Mouse (Mus musculus) small intestine, adult 2 months (tissue): ENCODE measurements around the gene Mfap1b. TPM values are rescaled to one million over a fixed set of nuclear protein-coding genes. Genes with fewer than 3 reads are reported as not detected.

ENCODE experiments used
- H3K27ac ChIP-seq: fragments of 200-500 bp; 2 replicates; pipeline ENCODE4 v1.5.1; 2012; ENCODE audit warnings: low read depth, low read length, control low read depth, inconsistent platforms; ENCODE audit not compliant: insufficient read depth
- H3K27me3 ChIP-seq: fragments of 200-500 bp; 2 replicates; pipeline ENCODE4 v1.6.1; 2012; ENCODE audit warnings: mild to moderate bottlenecking, moderate library complexity, low read length, inconsistent platforms; ENCODE audit not compliant: control insufficient read depth, insufficient read depth
- H3K36me3 ChIP-seq: fragments of 200-500 bp; 2 replicates; pipeline ENCODE4 v1.6.1; 2012; ENCODE audit warnings: mild to moderate bottlenecking, low read length, control low read depth, inconsistent platforms; ENCODE audit not compliant: control insufficient read depth, insufficient read depth
- H3K4me1 ChIP-seq: fragments of 200-500 bp; 2 replicates; pipeline ENCODE4 v1.6.1; 2012; ENCODE audit warnings: low read length, inconsistent platforms, mixed read lengths; ENCODE audit not compliant: control insufficient read depth, insufficient read depth, insufficient read length
- H3K4me3 ChIP-seq: fragments of 200-500 bp; 2 replicates; pipeline ENCODE4 v1.5.1; 2012; ENCODE audit warnings: low read depth, mild to moderate bottlenecking, control low read depth, inconsistent platforms, low read length, moderate library complexity
- CTCF ChIP-seq: fragments of 200-500 bp; IDR thresholded peaks from 2 replicates; pipeline ENCODE4 v1.5.1; 2012; ENCODE audit warnings: low read depth, mild to moderate bottlenecking, control low read depth, inconsistent platforms, low read length, moderate library complexity, mixed read lengths; ENCODE audit not compliant: insufficient replicate concordance, insufficient read length; ENCODE audit errors: extremely low read depth
- POLR2A ChIP-seq: fragments of 200-500 bp; IDR thresholded peaks from 2 replicates; pipeline ENCODE4 v1.6.1; 2012; ENCODE audit warnings: low read depth, mild to moderate bottlenecking, control low read depth, inconsistent platforms, low read length, moderate library complexity
- WGBS: fragments of 180-500 bp; shearing (Covaris S2); methylation state at CpG from one replicate; pipeline ENCODE4 v1.1.7; 2018; 5-methylcytosine and 5-hydroxymethylcytosine counted together
- polyA plus RNA-seq: library from polyadenylated mRNA; depleted of rRNA; stranded (reverse); fragments of >200 nt; gene quantifications from 2 replicates; pipeline ENCODE4 v1.2.3, GENCODE M21; 2012

Mfap1b gene
- polyA plus RNA-seq, 1 experiment: 0.66 TPM

DNA sequence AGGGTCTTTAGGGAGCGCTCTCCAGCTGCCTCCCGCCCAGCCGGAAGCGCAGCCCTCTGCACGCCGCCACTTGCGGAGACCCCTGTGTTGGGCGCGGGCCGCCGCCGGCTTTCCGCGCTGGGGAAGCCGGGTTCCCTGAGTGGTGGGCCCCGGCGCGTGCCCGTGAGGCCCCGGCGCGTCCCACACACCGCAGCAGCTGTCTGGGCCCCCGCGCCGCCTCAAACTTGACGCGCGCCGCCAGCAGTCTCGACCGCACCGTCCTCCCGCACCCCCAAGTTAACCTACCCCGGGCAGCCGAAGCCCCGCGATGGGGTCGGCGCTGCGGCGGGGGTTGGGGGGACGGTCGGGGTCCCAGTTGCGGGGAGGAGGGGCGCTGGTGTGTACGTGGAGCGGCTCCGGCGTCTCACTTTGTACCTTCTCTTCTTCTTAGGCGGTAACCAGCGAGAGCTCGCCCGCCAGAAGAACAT is 24.3 kb downstream of the Mfap1b start:
- H3K27ac ChIP-seq: peak overlapping the region; percentile 93
- WGBS: under 1% methylated on average over 54 of the region's 54 CpGs
- no peaks in the 10 kb centered on the region for H3K27me3 ChIP-seq
- TF ChIP-seq CTCF (no peak), POLR2A (no peak)
- H3K36me3 ChIP-seq: peaks cover 26% of the 10 kb centered on the region
- peaks cover 8% of the 10 kb centered on the region; the same call in 1 of the 2 replicates for H3K4me1 ChIP-seq
- peak overlapping the region; percentile 99 for H3K4me3 ChIP-seq

DNA sequence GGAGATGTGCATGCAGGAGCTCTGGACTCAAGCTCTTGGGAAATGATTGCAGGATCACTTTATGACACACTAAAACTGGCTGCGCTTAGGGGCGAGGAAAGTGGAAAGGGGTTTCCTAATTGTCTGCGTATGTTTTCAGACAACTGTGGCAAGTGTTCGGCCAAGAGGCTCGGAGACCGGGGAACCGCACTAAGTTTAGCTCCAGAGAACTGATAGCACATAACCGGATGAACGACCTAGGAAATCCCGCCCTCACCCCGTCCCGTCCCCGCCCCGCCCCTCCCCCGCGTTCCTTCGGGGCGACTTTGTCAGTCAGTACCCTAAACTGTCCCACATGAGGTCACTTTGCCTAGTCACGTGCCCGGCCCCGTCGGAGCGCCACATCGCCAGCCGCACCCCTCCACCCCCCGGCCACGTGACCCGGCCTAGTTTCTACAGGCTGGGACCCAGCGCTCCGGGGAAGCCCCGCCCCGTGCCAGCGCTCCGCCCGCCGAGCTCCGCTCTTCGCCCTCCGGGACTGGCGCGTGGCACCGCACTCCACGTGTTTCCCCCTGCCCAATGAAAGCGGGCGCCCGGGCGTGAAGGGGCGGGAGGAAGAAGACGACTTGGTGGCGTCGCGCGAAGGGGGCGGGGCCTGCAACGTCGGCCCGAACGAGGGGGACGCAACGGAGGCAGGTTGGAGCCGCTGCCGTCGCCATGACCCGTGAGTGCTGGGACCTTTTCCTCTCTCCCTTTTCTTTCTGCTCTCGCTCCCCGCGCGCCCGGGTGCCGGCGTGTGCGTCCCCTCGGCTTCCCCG is 24.9 kb downstream of the Mfap1b start, which contains the start of gene Serf2:
Gene Serf2 (plus strand): TSS at position 457 of the 797 bp plus-strand sequence.
- Histone ChIP-seq H3K27ac (peak within 1 kb of the TSS; percentile 96), H3K4me3 (peak within 1 kb of the TSS; percentile 99), H3K4me1 (peaks cover 8% of the 10 kb centered on the region; the same call in 1 of the 2 replicates), H3K27me3 (no peaks in the 10 kb centered on the region), H3K36me3 (peaks cover 24% of the 10 kb centered on the region)
- TF ChIP-seq CTCF: no peak
- TF ChIP-seq POLR2A: peak; percentile 95
- 1% methylated on average over 74 of the region's 74 CpGs for WGBS

- Histone ChIP-seq H3K27me3 (no peaks in the 10 kb centered on the region), H3K4me1 (peaks cover 8% of the 10 kb centered on the region; the same call in 1 of the 2 replicates), H3K27ac (peak overlapping the region; percentile 96), H3K4me3 (no peak overlapping the region), H3K36me3 (peaks cover 19% of the 10 kb centered on the region)
- WGBS: 11% methylated on average over 9 of the region's 9 CpGs
- no peak for TF ChIP-seq CTCF
Measured at GRCm38 (mm10) chr2:121448136-121448535, 25.7 kb downstream of the Mfap1b start.

DNA sequence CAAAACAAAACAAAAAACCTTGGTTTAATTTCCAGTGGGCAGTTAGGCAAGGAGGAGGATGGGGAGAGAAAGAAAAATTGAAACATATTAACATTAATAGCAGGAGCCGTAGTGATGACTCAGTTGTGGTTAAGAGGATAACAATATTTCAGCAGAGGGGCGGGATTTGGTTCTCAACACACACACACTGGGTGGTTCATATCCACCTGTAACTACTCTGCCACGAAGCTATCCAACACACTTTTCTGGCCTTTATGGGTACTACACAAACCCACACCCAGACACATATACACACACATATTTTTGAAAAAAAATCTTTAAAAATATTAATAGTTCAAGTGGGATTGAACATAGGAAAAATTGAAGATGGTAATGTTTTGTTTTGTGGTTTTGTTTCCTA is 26.9 kb downstream of the Mfap1b start:
- 67% methylated on average over 3 of the region's 3 CpGs for WGBS
- TF ChIP-seq POLR2A (no peak), CTCF (no peak)
- H3K27ac ChIP-seq: no peak overlapping the region

GRCm38 (mm10) chr2:121446506-121446905 is 27.4 kb downstream of the Mfap1b start:
- no peak for TF ChIP-seq CTCF
- no peak for TF ChIP-seq POLR2A
- H3K27me3 ChIP-seq: no peaks in the 10 kb centered on the region
- 89% methylated on average over 4 of the region's 4 CpGs for WGBS
- H3K4me1 ChIP-seq: peaks cover 13% of the 10 kb centered on the region; the same call in 1 of the 2 replicates
- H3K4me3 ChIP-seq: no peak overlapping the region
- no peak overlapping the region for H3K27ac ChIP-seq
- H3K36me3 ChIP-seq: peaks cover 7% of the 10 kb centered on the region

More for the DNA sequence above, 26.9 kb downstream of the Mfap1b start:
- Histone ChIP-seq H3K4me1 (peaks cover 11% of the 10 kb centered on the region; the same call in 1 of the 2 replicates), H3K36me3 (peaks cover 9% of the 10 kb centered on the region), H3K27me3 (no peaks in the 10 kb centered on the region), H3K4me3 (no peak overlapping the region)

GRCm38 (mm10) chr2:121445117-121445516 is 28.8 kb downstream of the Mfap1b start:
- WGBS: 78% methylated on average over 3 of the region's 3 CpGs
- Histone ChIP-seq H3K27me3 (no peaks in the 10 kb centered on the region), H3K27ac (no peak overlapping the region), H3K4me3 (no peak overlapping the region), H3K4me1 (peaks cover 8% of the 10 kb centered on the region; the same call in 1 of the 2 replicates), H3K36me3 (no peaks in the 10 kb centered on the region)
- no peak for TF ChIP-seq POLR2A
- no peak for TF ChIP-seq CTCF

DNA sequence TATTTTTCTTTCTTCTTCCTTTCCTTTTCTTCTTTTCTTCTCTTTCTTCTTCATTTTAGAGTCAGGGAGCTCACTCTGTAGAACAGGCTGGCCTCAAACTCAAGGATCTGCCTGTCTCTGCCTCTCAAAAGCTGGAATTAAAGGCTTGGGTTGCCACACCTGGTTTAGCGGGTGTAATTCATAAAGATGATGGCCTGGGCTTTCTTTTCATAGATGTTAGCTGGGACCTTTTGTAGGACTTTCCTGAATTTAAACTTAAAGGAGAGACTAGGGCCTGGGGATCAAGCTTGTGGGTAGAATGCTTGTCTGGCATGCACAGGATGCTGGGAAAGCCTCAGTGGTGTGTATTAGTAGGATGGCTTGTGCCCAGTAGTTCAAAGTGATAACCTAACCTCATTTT is 29.7 kb downstream of the Mfap1b start, which contains the start of gene Ell3:
Gene Ell3 (minus strand): TSS at position 101 of the 400 bp plus-strand sequence.
- H3K4me3 ChIP-seq: no peak within 1 kb of the TSS
- no peak for TF ChIP-seq POLR2A
- no peak for TF ChIP-seq CTCF
- H3K36me3 ChIP-seq: peaks cover 5% of the 10 kb centered on the region; the same call in 1 of the 2 replicates

More for the DNA sequence above, 29.7 kb downstream of the Mfap1b start, which contains the start of gene Ell3:
- WGBS: 92% methylated on average over 1 of the region's 1 CpGs
- no peaks in the 10 kb centered on the region for H3K27me3 ChIP-seq
- 0 out of 2 replicates have a peak within 1 kb of the TSS, but pooled peaks have one; percentile 43 for H3K27ac ChIP-seq
- H3K4me1 ChIP-seq: peaks cover 8% of the 10 kb centered on the region; the same call in 1 of the 2 replicates
